Mouse (Mus musculus): ENCODE measurements around the gene Serpinf1. TPM values are rescaled to one million over a fixed set of nuclear protein-coding genes. Genes with fewer than 3 reads are reported as not detected.
A peak's percentile ranks its signal among the peaks of the same experiment; 100 is the strongest.
"Not testable (repeated sequence)": the region's sequence is repeated elsewhere in the genome, so short reads cannot be mapped to it uniquely, and the experiment has no call there.

The Serpinf1 gene
- total RNA-seq, 2 experiments from 2014 or later = 9.7 to 10.5 TPM

DNA sequence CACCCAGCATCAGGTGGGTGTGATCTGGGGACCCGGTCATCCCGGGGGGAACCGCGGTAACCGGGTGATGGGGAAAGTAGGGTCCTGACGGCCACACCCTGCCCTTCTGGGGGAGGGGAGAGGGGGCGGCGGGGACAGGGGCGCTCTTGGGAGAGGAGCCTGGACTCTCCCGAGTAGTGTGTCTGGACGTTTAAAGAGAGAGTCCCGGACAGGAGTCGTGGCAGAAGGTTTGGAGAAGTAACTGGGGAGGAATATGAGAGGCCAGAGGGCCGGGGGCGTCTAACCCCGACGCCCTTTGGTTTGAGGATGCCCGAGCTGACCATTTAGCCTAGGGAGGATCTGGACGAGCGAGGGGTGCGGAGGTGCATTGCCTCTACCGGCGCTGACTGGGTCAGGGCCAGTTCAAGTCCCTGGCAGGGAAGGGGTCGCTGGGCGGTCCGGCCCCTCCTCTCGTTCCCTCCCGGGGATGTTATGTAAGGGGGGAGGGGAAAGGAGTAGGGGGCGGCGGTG is 39.3 kb upstream of the Serpinf1 start:
- DNase-seq (ENCODE audit: extremely low spot score in 1 of 2, low spot score in 2 of 2) = no peak
- Histone ChIP-seq H3K4me3 (peak overlapping the region; percentile 84), H3K27ac (peak overlapping the region; percentile 95)
- intact Hi-C loops (cut with DNase I) = loop anchor here (2.0 to 5.0 kb wide), 2 partner anchors 269 to 289 kb away; partner anchors contain the start of genes Dph1 and Rtn4rl1
- no peak for TF ChIP-seq CTCF (IDR thresholded peaks at IDR 0.05)

DNA sequence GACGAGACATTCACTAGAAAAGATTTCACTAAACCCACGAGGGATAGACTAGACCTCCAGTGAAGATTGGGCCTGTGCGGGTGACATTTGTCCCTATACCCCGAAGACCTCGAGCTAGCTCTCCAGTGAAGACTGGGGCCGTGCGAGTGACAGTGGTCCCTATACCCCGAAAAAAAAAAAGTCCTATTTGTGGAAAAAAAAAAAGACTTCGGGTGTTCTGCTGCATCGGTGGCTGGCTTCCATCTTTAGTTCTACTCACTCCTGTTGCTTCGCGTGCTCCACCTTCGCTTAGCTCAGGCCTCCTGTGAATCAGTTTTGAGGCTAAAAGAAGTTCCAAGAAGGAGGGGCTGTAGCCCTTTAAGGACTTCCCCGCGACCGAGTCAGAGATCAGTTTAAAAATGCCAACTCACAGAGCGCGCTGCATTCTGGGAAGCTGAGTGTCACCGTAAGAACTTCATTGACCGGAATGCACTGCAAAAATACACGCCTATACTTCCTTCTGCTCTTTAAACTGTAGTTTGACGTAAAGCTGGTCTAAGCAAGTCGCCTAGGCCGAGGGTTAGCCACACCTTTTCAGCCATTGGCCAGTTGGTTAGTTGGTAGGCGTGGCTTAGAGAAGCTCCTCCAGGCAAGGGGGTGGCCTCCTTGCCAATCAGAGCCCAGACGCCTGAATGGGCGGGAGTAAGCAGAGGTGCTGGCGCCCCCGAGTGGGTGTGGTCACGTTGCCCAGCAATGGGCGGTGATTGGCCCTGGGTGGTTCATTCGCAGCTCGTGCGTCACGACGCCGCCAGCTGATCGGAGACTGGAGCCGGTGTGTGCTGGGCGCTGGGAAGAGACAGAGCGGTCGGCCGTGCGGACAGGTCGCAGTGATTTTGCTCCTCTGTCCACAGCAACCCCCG is 38.6 kb upstream of the Serpinf1 start, which contains the start of gene Tlcd2:
TSS of gene Tlcd2 (plus strand) at position 872 of the 899 bp plus-strand sequence.
- TF ChIP-seq CTCF (IDR thresholded peaks at IDR 0.05) = no peak
- peak within 1 kb of the TSS; percentile 95 for H3K27ac ChIP-seq
- intact Hi-C loops (cut with DNase I) = loop anchor here (2.0 to 5.0 kb wide), 2 partner anchors 269 to 288 kb away; partner anchors contain the start of genes Dph1 and Rtn4rl1
- DNase-seq (ENCODE audit: extremely low spot score in 1 of 2, low spot score in 2 of 2) = peak; percentile 98 to 99
- H3K4me3 ChIP-seq = peak within 1 kb of the TSS; percentile 84

DNA sequence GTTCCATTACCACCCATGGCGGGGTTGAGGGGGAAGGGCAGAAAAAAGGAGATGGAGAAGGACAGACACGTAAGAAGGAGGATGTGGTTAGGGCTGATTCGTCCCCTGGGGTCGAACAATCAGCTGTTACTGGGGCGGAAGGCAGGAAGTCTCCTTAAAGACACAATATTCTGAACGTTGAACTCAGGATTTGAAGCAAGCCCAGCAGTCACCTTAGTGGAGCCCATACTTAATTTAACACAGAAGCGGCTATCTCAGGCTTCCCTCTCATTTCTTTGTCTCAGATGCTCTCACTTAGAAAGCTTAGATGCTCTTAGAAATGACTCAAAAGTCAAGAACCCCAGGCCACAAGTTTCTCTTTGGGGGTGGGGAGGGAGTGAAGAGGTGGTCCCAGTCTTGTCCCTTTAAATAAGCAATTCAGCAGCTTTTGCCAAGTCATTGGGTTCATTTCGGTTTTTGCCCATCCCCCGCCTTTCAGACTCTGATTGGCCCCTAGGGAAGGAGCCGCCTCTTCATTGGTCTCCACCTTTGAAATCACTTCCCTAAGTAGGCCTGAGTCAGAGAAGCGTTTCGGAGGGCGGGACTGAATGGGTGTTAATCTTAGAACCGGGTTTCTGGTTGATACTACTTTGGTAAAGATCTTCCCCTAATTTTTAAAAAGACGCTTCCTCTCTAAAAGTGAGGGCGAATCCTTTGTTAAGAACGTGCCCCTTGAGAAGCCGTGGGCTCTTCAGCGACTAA is 37.8 kb upstream of the Serpinf1 start:
- H3K4me3 ChIP-seq = peak overlapping the region; percentile 51
- peak overlapping the region; percentile 95 for H3K27ac ChIP-seq
- intact Hi-C loops (cut with DNase I) = loop anchor here (2.0 to 5.0 kb wide), 2 partner anchors 268 to 287 kb away; partner anchors contain the start of genes Dph1 and Rtn4rl1
- peak; percentile 84 to 87 for DNase-seq (ENCODE audit: extremely low spot score in 1 of 2, low spot score in 2 of 2)
- TF ChIP-seq CTCF (IDR thresholded peaks at IDR 0.05) = no peak

DNA sequence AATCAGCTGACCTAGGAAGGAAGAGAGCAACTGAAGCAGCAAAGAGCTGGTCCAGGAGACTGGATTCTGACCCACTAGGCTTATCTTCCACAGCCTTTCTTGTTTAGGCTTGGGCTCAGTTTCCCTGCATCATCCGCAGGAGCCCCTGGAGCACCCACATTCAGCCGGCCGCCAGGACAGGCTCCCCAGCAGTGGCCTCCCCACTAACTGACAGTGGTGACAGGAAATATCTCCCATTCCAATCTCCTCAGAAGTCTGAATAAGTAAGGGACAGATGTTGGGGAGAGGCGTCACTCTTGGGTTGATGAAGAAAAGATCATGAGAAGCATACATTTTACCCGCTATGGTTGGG is 37.2 kb upstream of the Serpinf1 start:
- intact Hi-C loops (cut with DNase I) = loop anchor here (2.0 to 5.0 kb wide), 2 partner anchors 267 to 287 kb away; partner anchors contain the start of genes Dph1 and Rtn4rl1
- H3K4me3 ChIP-seq = no peak overlapping the region; the same call in 1 of the 2 replicates
- TF ChIP-seq CTCF (IDR thresholded peaks at IDR 0.05) = no peak
- H3K27ac ChIP-seq = peak overlapping the region; percentile 95
- no peak for DNase-seq (ENCODE audit: extremely low spot score in 1 of 2, low spot score in 2 of 2)

DNA sequence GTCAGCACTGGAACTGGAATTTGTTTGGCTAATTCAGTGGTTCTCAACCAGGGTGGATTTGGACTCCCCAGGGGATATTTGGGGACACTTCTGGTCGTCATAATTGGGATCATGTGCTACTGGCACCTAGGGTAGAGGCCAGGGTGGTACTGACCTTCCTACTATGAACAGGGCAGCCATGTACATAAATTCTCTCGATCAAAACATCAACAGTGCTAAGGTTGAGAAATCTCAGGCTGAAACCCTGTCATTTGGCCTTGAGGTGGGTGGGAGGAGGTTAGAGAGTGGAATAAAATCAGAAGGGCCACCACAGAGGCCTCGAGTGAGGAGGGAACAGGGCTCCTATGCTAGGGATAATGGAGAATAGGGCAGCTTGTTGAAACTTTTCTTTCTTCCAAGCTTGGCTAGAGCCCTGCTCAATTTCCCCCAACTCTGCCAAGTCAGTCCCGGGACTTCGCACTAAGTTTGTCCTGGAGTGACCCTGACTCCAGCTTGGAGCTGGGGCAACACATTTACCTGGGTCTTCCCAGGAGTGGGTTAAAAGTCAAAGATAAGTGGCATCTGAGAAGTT is 36.7 kb upstream of the Serpinf1 start:
- no peak for TF ChIP-seq CTCF (IDR thresholded peaks at IDR 0.05)
- intact Hi-C loops (cut with DNase I) = no loop called here
- Histone ChIP-seq H3K4me3 (no peak overlapping the region), H3K27ac (peak overlapping the region; percentile 95)
- no peak for DNase-seq (ENCODE audit: extremely low spot score in 1 of 2, low spot score in 2 of 2)

DNA sequence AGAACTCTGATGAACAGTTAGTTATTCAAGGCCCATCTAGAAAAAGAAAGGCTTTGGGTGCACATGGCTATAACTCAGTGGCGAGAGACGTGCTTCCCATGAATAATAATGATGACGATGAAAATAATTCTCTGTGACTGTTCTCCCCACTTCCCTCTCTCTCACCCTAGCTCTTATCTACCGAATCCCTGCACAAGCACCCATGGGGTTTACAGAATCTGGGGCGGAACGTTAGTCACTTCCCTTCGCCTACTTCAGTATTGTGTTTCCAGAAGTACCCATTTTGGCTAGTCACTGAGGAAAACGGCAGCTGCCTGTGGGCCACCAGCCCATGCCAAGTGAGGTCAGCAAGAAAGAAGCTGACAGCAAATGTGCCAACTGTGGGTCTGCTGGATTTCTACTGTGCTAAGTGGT is 36.1 kb upstream of the Serpinf1 start:
- no peak overlapping the region for H3K4me3 ChIP-seq
- DNase-seq (ENCODE audit: extremely low spot score in 1 of 2, low spot score in 2 of 2) = no peak
- intact Hi-C loops (cut with DNase I) = loop anchor here (1.0 kb wide), 1 partner anchor 56 kb away; no protein-coding TSS in a partner anchor
- H3K27ac ChIP-seq = peak overlapping the region; percentile 95; the same call in 1 of the 2 replicates
- TF ChIP-seq CTCF (IDR thresholded peaks at IDR 0.05) = no peak

DNA sequence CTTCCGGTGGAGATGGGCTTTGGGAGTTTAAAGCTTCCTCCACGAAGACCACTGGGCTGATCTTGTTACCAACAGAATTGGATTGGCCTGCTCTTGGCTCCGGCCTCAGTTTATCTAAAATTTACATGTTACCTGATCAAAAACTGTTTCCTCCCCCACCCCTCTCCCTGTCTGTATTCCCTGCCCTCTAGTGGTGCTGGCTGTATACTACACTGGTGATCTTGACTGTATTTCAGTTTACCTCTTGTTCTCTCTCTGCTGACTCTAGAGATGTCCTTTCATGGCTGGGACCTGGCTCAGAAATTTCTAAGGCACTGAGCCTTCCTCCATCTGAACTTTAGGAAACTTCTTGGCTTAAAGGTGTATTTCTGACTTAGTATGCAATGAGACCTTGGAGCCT is 35.7 kb upstream of the Serpinf1 start:
- peak; percentile 72 for TF ChIP-seq CTCF (IDR thresholded peaks at IDR 0.05)
- DNase-seq (ENCODE audit: extremely low spot score in 1 of 2, low spot score in 2 of 2) = no peak
- intact Hi-C loops (cut with DNase I) = loop anchor here (1.0 kb wide), 1 partner anchor 56 kb away; no protein-coding TSS in a partner anchor

DNA sequence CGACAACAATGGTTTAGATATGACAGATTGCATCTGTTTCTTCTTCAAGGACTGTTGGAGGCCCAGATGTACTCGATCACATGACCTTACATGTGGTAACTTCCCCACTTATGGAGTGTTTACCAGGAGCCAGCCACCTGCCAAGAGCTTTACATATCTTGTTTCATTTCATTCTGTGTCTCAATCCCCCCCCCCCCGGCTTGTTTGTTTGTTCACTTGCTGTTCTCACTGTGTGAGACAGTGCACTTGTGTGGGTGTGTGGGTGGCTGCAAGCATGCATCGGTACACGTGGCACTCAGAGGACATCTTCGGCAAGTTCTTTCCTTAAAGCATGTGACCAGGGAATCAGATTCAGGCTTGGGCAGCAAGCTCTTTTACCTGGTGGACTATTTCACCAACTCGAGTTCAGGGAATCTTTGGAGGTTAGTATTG is 34.0 kb upstream of the Serpinf1 start:
- intact Hi-C loops (cut with DNase I) = no loop called here
- no peak overlapping the region for H3K4me3 ChIP-seq
- no peak for TF ChIP-seq CTCF (IDR thresholded peaks at IDR 0.05)
- no peak overlapping the region for H3K27ac ChIP-seq
- no peak for DNase-seq (ENCODE audit: extremely low spot score in 1 of 2, low spot score in 2 of 2)

More for the DNA sequence above, 35.7 kb upstream of the Serpinf1 start:
- Histone ChIP-seq H3K27ac (no peak overlapping the region), H3K4me3 (no peak overlapping the region)

DNA sequence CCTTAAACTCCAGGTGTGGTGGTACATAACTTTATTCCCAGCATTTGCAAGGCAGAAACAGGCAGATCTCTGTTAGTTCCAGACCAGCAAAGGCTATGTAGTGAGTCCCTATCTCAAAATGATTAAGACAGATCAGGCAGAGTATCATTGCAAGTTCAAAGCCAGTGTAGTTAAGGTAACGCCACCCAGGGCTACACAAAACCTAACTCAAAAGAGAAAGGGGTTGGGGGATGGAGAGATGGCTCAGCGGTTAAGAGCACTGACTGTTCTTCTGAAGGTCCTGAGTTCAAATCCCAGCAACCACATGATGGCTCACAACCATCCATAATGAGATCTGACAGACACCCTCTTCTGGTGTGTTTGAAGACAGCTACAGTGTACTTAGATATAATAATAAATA is 33.5 kb upstream of the Serpinf1 start:
- DNase-seq (ENCODE audit: extremely low spot score in 1 of 2, low spot score in 2 of 2); H3K4me3 ChIP-seq; H3K27ac ChIP-seq: not testable (repeated sequence)
- intact Hi-C loops (cut with DNase I) = loop anchor here (2.0 kb wide), 1 partner anchor 277 kb away; the partner anchor contains the start of gene Ovca2

DNA sequence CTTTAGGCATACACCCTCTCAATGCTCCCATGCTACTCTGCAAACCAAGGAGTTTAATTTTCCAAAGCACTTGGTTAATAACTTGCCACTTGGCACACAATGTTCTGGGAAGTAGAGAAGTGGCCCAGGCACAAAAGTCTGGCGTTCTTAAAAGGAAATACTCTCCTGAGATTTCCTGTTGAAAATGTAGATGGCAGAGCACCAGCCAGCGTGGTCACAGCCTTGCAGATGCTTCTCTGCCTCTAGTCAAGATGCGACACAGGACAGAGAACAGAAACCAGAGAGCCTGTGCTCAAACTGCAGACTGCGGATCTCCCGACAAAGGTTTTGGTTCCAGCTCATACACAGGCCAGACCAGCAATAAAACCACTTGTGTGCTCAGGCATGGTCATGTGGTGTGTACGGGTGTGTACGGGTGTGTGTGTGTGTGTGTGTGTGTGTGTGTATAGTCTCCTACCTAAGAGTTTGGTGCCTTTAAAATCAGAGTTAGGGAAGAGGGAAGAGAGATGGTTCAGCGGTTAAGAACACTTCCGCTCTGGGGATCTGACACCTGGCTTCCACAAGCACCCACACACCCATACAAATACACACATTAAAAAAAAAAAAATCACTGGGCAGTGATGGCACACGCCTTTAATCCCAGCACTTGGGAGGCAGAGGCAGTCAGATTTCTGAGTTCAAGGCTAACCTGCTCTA is 32.7 kb upstream of the Serpinf1 start:
- Histone ChIP-seq H3K27ac (peak overlapping the region; percentile 82), H3K4me3 (peak overlapping the region; percentile 71)
- DNase-seq (ENCODE audit: extremely low spot score in 1 of 2, low spot score in 2 of 2) = no peak
- intact Hi-C loops (cut with DNase I) = loop anchor here (2.0 kb wide), 1 partner anchor 276 kb away; the partner anchor contains the start of gene Ovca2
- no peak for TF ChIP-seq CTCF (IDR thresholded peaks at IDR 0.05)

Data from left cerebral cortex, adult 2 months (tissue).